Mouse (Mus musculus) forebrain, embryonic 10.5 days (tissue): Measurements from ENCODE around the gene Hyal4. TPM values are rescaled to one million over a fixed set of nuclear protein-coding genes. Genes with fewer than 3 reads are reported as not detected.

Experiments
- DNase-seq: peaks from one replicate; pipeline ENCODE4 v3.0.0-alpha.2; 2017; ENCODE audit warnings: low spot score; ENCODE audit errors: extremely low spot score
- H3K27ac ChIP-seq: fragments of 300-500 bp; sonication (generic); 2 replicates; pipeline ENCODE4 v1.5.1; 2016; ENCODE audit warnings: mild to moderate bottlenecking
- H3K27me3 ChIP-seq: fragments of 300-500 bp; sonication (generic); 2 replicates; pipeline ENCODE4 v1.6.1; 2016; ENCODE audit warnings: mild to moderate bottlenecking; ENCODE audit not compliant: poor library complexity, severe bottlenecking
- H3K36me3 ChIP-seq: fragments of 300-500 bp; sonication (generic); replicated peaks from 2 replicates; pipeline ENCODE4 v1.6.1; 2016; ENCODE audit warnings: mild to moderate bottlenecking, moderate library complexity
- H3K4me1 ChIP-seq: fragments of 300-500 bp; sonication (generic); 2 replicates; pipeline ENCODE4 v1.6.1; 2016
- H3K4me3 ChIP-seq: fragments of 300-500 bp; sonication (generic); 2 replicates; pipeline ENCODE4 v1.5.1; 2016; ENCODE audit warnings: mild to moderate bottlenecking, moderate library complexity
- H3K9me3 ChIP-seq: fragments of 300-500 bp; sonication (generic); 2 replicates; pipeline ENCODE4 v1.6.1; 2016; ENCODE audit warnings: mild to moderate bottlenecking, moderate library complexity
- WGBS: fragments of 180-500 bp; shearing (Covaris S2); methylation state at CpG from one replicate; pipeline ENCODE4 v1.1.7; 2016; 5-methylcytosine and 5-hydroxymethylcytosine counted together
- polyA plus RNA-seq: library from polyadenylated mRNA; unstranded; fragments of >200 nt; fragmentation: Nextera tagmentation; extraction: Ambion mirVana; gene quantifications from 2 replicates; pipeline ENCODE4 v1.2.1, GENCODE M21; 2016

The Hyal4 gene
- not detected in 2 replicates for polyA plus RNA-seq

DNA sequence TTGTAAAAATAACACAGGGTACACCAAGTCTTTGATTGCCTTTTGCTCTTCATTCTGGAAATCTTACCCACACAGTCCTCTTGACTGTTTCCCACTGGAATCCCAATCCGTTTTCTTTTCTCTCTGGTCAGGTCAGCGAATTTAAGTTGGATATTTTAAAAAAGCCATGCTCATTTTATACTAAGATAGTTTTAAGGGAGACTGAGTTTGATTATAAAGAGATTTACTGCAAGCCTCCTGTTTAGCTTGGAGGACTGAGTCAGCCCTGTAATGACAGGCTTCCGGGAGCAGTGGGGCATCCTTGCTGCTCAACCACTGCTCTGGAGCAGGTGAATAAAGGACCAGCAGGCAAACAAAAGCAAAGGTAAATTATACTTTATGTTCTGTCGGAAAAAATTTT lies at the start of gene Hyal4:
TSS of gene Hyal4 (plus strand) at position 301 of the 400 bp plus-strand sequence.
- no peaks in the 10 kb centered on the region for H3K27me3 ChIP-seq
- H3K9me3 ChIP-seq: no peaks in the 10 kb centered on the region
- WGBS: 83% methylated on average over 4 of the region's 4 CpGs
- H3K27ac ChIP-seq: no peak within 1 kb of the TSS
- H3K36me3 ChIP-seq: no peaks in the 10 kb centered on the region
- H3K4me3 ChIP-seq: no peak within 1 kb of the TSS
- peaks cover 4% of the 10 kb centered on the region; the same call in 1 of the 2 replicates for H3K4me1 ChIP-seq
- no peak for DNase-seq

DNA sequence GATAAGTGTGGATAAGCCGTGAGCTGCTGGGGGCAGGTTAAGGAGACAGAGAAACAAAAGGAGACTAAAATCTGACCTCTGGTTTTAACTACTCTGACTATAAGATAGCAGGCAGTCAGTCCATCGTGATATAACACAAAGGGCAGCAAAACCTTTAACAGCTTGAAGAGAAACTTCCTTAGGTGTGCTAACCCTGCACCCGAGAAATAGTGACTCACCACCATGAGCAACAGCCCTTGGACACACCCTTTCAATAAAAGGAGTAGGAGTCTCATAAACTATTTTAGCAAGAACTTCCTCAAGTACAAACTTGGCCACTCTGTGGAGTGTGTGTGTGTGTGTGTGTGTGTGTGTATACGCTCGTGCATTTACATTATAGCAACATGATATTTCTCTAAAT lies 41.0 kb upstream of the Hyal4 start:
- H3K36me3 ChIP-seq: no peaks in the 10 kb centered on the region
- no peak for DNase-seq
- no peaks in the 10 kb centered on the region for H3K9me3 ChIP-seq
- no peak overlapping the region for H3K4me3 ChIP-seq
- WGBS: 89% methylated on average over 5 of the region's 5 CpGs
- H3K27ac ChIP-seq: no peak overlapping the region
- no peaks in the 10 kb centered on the region for H3K4me1 ChIP-seq
- H3K27me3 ChIP-seq: no peaks in the 10 kb centered on the region

DNA sequence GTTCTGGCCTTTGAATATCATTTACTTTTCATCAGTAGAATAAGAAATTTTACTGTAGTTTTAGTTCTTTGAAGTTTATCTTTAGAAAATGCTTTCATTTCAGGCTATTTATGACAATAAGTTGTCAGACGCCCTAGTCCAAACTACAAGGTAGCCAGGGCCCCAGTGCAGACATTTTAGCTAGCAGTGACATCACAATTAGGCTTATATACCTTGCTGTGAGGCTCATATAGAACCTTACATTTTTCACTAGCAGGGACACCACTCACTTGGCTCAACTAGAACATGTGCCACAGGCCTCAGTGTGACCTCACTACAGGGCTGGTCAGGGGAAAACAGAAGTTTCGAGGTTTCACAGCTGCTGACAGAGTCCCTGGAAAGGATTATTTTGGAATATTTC lies 40.6 kb upstream of the Hyal4 start:
- no peak overlapping the region for H3K27ac ChIP-seq
- 84% methylated on average over 2 of the region's 2 CpGs for WGBS
- no peak for DNase-seq
- no peaks in the 10 kb centered on the region for H3K27me3 ChIP-seq
- no peaks in the 10 kb centered on the region for H3K36me3 ChIP-seq
- no peaks in the 10 kb centered on the region for H3K4me1 ChIP-seq
- no peaks in the 10 kb centered on the region for H3K9me3 ChIP-seq
- no peak overlapping the region for H3K4me3 ChIP-seq

DNA sequence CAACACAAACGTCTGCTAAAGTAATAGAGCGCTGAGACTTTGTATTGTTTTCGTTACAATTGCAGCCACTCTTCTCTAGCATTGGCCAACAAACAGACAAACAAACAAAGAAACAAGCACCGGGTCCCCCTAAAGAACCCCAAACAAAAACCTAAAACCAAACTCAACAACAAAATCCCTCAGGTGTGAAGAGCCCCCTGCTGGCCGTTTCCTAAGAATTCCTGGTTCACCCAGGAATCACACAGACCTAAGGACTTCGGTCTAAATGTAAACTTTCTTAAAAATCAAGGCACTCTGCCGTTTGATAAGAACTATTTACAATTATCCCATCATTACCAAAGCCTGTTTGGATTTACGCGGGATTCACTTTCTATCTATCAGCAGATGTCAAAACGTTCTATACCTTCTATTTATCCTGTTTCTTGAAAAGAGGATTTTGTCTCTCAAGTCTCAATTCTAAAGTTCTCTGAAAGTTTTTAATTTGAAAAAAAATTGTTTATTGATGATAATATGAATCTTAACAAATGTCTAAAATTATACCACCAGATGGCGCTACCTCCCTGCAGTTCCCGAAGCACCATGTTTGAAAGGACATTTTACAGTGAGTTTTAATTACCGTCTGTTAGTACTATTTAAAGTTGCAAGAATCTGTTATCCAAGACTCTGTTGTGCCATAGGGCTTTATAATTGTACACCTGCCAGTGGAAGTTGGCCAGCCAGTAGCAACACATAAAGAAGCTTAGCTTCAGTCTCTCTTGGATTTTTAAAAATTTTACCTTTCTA lies 26.6 kb upstream of the Hyal4 start:
- no peak overlapping the region for H3K27ac ChIP-seq
- DNase-seq: no peak
- WGBS: 36% methylated on average over 13 of the region's 13 CpGs
- no peaks in the 10 kb centered on the region for H3K4me1 ChIP-seq
- no peaks in the 10 kb centered on the region for H3K27me3 ChIP-seq
- no peaks in the 10 kb centered on the region for H3K36me3 ChIP-seq
- H3K4me3 ChIP-seq: no peak overlapping the region
- no peaks in the 10 kb centered on the region for H3K9me3 ChIP-seq

DNA sequence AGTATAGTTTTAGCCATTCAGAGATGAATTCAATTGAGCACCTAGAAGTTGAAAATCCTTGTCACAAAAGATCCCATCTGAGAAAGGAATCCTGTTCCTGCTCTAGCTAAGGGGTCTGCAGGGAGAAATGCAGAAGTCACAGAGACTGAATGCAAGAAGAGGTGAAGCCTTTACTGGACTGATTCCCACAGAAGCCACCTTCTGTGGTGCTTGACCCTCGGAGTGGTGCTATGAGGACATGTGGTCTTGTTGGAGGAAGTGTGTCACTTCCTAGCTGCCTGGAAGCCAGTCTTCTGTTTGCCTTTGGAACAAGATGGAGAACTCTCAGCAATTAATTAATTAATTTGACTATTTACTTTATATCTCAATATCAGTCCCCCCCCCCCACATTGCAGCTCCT lies 20.0 kb upstream of the Hyal4 start:
- Histone ChIP-seq H3K4me1 (no peaks in the 10 kb centered on the region), H3K27ac (no peak overlapping the region), H3K9me3 (no peaks in the 10 kb centered on the region), H3K27me3 (no peaks in the 10 kb centered on the region), H3K4me3 (no peak overlapping the region), H3K36me3 (no peaks in the 10 kb centered on the region)
- WGBS: 94% methylated on average over 1 of the region's 1 CpGs
- DNase-seq: no peak

DNA sequence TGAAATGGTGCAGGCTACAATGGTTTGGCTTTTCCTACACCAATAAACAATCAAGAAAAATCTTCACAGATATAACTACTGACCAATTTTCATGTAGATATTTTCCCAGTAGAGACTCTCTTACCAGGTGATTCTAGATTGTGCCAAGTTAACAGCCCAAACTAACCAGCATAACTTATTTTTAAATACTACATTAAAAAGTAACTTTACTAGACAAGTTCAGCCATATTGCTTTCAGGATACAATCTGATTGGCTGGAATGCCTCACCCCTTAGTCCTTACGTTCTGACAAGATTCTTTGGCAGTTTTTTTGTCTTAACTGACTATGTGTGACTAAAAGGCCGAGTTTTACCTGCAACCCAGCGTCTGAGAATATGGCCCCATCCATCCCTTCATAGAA lies 15.2 kb upstream of the Hyal4 start, which contains the start of gene Hyal6:
TSS of gene Hyal6 (plus strand) at position 301 of the 400 bp plus-strand sequence.
- no peak for DNase-seq
- Histone ChIP-seq H3K36me3 (no peaks in the 10 kb centered on the region), H3K27ac (no peak within 1 kb of the TSS), H3K4me3 (no peak within 1 kb of the TSS), H3K27me3 (no peaks in the 10 kb centered on the region), H3K4me1 (no peaks in the 10 kb centered on the region), H3K9me3 (no peaks in the 10 kb centered on the region)
- WGBS: 88% methylated on average over 3 of the region's 3 CpGs

DNA sequence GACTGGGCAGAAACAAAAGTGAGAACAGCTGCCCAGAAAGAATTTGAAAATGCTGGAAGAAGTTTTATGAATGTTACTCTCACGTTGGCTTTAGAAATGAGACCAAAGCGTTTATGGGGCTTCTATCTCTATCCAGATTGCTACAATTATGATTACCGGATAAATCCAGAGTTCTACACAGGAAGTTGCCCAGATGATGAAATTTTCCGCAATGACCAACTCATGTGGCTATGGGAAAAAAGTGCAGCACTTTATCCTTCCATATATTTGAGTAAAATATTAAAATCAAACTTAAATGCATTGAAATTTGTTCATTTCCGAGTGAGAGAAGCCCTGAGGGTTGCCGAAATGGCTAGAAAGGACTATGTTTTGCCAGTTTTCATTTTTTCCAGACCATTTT lies 13.6 kb upstream of the Hyal4 start:
- 87% methylated on average over 6 of the region's 6 CpGs for WGBS
- H3K4me3 ChIP-seq: no peak overlapping the region
- no peaks in the 10 kb centered on the region for H3K9me3 ChIP-seq
- no peaks in the 10 kb centered on the region for H3K36me3 ChIP-seq
- H3K27ac ChIP-seq: no peak overlapping the region
- no peaks in the 10 kb centered on the region for H3K4me1 ChIP-seq
- no peaks in the 10 kb centered on the region for H3K27me3 ChIP-seq
- no peak for DNase-seq

DNA sequence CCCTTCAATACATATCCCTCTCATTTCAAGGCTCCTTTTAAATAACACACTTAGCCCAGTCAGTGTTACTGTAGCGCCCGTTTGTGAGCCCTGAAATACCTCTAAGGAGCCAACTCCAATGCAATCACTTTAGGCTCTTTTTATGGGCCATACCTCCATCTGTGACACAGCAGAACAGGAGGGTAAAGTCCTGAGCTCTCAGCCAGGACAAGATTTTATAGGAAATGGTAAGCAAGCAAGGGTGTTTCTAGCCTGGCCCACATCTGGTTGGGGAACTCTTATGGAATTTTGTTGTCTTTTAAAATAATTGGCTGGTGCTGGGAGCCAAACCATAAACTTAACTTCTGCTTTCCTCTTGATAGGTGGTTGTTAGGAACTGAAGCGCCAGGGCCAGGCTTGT lies 11.2 kb downstream of the Hyal4 start:
- Histone ChIP-seq H3K4me3 (no peak overlapping the region), H3K27me3 (no peaks in the 10 kb centered on the region), H3K36me3 (no peaks in the 10 kb centered on the region), H3K27ac (no peak overlapping the region), H3K9me3 (no peaks in the 10 kb centered on the region; the same call in 1 of the 2 replicates), H3K4me1 (no peaks in the 10 kb centered on the region)
- no peak for DNase-seq
- 91% methylated on average over 3 of the region's 3 CpGs for WGBS

DNA sequence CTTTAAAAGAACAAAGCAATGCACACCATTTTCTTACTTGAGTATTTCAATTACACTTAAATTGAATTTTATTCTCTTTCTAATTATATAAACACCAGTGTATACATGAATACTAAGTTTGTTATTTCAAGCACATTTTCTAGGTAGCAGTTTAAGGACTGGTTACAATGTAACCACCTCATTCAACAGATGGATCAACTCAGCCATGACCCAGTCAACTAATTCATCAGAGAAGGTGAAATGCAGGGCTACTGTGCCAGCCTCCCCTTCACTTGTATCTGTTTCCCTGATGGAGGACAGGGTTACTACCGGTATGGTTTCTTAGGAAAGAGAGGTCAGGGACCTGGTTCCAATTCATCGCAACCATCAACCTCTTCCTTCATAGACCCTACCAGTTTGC lies 18.1 kb downstream of the Hyal4 start:
- H3K27me3 ChIP-seq: no peaks in the 10 kb centered on the region
- H3K27ac ChIP-seq: no peak overlapping the region
- no peak for DNase-seq
- no peak overlapping the region for H3K4me3 ChIP-seq
- 87% methylated on average over 2 of the region's 2 CpGs for WGBS
- no peaks in the 10 kb centered on the region for H3K9me3 ChIP-seq
- H3K4me1 ChIP-seq: no peaks in the 10 kb centered on the region
- no peaks in the 10 kb centered on the region for H3K36me3 ChIP-seq

DNA sequence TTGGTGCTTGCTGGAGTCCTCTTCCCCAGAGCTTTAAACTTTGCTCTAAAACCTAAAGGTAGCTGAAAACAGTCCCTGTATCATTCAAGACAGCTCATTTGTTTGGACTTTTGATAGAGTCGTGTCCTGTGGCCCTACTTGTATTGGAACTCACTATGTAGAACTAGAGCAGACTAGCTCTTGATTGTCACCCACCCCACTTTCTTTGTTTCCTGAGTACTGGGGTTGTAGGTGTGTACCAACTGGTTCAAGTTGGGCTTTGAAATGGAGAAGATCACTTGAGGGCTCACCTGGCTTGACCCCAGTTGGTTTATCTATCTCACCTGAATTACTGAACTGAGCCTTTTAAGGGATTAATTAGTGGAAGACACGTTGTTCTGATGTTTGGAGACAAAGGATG lies 31.1 kb downstream of the Hyal4 start:
- H3K9me3 ChIP-seq: no peaks in the 10 kb centered on the region
- WGBS: 69% methylated on average over 2 of the region's 2 CpGs
- H3K27me3 ChIP-seq: no peaks in the 10 kb centered on the region
- no peak overlapping the region for H3K4me3 ChIP-seq
- H3K36me3 ChIP-seq: no peaks in the 10 kb centered on the region
- DNase-seq: no peak
- no peaks in the 10 kb centered on the region for H3K4me1 ChIP-seq
- no peak overlapping the region for H3K27ac ChIP-seq

DNA sequence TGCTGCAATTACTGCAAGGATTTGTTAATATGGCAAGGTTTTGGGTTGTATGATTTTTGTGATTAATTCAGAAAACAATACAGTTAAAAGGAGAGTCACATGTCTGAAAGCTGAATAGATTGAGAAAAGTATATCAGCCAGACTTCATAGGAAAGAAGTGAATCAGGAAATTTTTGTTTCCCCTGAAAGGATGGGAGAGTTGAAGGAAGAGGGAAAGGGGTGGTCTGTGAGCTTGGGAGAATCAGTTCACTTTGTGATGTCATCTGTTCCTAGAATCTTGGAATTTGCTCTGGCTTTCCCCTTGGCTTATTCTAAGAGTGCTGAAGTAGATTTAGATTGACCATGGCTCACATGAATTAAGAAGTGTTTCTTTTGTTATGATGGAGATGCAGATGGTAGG lies 42.8 kb downstream of the Hyal4 start, which contains the start of gene Spam1:
TSS of gene Spam1 (plus strand) at position 301 of the 400 bp plus-strand sequence.
- no peaks in the 10 kb centered on the region for H3K4me1 ChIP-seq
- H3K27me3 ChIP-seq: no peaks in the 10 kb centered on the region
- DNase-seq: no peak
- H3K4me3 ChIP-seq: no peak within 1 kb of the TSS
- H3K27ac ChIP-seq: no peak within 1 kb of the TSS
- no peaks in the 10 kb centered on the region for H3K9me3 ChIP-seq
- H3K36me3 ChIP-seq: no peaks in the 10 kb centered on the region
